Mouse (Mus musculus): ENCODE results near the gene Gpsm1. TPM values are rescaled to one million over a fixed set of nuclear protein-coding genes. Genes with fewer than 3 reads are reported as not detected.
A peak's percentile ranks its signal among the peaks of the same experiment; 100 is the strongest.

Gene Gpsm1
- total RNA-seq, 2 experiments from 2014 or later: 103 to 108 TPM

DNA sequence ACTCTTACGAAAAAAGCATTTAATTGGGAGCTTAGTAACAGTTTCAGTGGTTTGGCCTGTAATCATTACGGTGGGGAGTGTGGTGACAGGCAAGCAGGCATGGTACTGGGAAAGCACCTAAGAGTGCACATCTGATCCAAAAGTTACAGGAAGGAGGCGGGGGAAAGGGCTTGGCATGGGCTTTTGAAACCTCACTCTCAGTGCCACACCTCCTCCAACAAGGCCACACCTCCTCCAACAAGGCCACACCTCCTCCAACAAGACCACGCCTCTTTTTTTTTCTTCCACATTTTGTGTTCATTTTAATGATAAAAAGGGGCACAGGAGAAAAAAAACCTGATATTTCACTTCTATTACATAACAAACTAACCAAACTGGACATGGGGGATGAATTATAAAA, 12.5 kb downstream of the Gpsm1 start:
- peak in 1 of 2 experiments; percentile 24 for DNase-seq (ENCODE audit: extremely low spot score in 1 of 2, low spot score in 2 of 2)
- intact Hi-C loops (cut with DNase I): no loop called here

DNA sequence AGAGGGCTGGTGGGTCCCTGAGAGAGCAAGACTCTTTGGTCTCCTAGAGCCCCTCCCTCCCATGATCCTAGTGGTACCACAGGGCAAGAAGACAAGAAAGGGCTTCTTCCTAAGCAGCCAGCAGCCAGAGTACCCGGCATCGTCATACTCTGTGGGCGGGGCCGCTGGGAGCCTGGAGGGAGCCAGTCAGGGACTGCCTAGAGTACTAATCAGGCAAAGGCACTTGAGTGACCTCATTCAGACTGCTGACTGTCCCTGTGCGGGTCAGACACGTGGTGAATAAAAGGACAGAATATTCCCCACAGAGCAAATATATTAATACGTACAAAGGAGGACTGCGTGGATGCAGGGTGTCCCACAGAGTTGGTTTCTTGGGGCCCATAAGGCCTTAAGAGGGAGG, 14.1 kb downstream of the Gpsm1 start:
- intact Hi-C loops (cut with DNase I): no loop called here

DNA sequence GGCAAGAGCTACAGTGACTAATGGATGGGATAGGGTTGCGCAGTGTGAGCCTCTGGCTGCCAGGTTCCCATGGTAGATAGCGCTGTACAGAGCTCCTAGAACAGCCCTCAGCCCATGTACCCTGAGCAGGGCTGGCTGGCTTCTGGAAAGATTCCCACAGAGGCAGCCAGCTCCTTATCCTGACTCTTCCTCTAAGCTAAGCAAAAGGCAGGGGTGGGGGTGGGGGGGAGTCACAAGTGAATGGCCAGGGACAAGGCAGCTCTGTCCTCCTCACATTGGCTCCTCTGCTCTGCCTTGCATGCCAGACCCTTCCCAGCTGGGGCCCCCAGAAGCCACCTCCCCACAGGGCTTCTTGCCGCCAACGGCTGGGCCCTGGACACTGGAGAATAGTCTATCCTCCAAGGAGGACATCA, 14.7 kb downstream of the Gpsm1 start:
- intact Hi-C loops (cut with DNase I): no loop called here
- no peak for DNase-seq (ENCODE audit: extremely low spot score in 1 of 2, low spot score in 2 of 2)

More for the DNA sequence above, 14.1 kb downstream of the Gpsm1 start:
- peak in 1 of 2 experiments; percentile 69 for DNase-seq (ENCODE audit: extremely low spot score in 1 of 2, low spot score in 2 of 2)

DNA sequence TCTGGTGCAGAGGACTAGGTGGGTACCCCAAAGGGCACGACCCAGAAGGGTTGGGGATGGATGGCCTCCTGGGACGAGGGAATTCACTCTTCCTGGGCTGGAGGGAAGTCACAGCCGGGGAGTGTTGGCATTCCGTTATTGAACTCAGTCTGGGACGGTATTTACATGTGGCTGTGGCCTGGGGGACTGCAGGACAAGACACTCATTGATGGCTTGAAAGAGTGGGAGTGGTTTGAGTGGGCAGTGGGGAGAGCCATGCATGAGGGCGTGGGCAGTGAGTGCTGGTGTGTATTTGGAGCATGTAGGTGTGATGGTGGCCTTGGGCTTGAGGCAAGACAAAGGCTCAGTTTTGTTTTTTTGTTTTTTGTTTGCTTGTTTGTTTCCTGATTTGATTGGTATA, 15.4 kb downstream of the Gpsm1 start:
- DNase-seq (ENCODE audit: extremely low spot score in 1 of 2, low spot score in 2 of 2): no peak
- intact Hi-C loops (cut with DNase I): no loop called here

DNA sequence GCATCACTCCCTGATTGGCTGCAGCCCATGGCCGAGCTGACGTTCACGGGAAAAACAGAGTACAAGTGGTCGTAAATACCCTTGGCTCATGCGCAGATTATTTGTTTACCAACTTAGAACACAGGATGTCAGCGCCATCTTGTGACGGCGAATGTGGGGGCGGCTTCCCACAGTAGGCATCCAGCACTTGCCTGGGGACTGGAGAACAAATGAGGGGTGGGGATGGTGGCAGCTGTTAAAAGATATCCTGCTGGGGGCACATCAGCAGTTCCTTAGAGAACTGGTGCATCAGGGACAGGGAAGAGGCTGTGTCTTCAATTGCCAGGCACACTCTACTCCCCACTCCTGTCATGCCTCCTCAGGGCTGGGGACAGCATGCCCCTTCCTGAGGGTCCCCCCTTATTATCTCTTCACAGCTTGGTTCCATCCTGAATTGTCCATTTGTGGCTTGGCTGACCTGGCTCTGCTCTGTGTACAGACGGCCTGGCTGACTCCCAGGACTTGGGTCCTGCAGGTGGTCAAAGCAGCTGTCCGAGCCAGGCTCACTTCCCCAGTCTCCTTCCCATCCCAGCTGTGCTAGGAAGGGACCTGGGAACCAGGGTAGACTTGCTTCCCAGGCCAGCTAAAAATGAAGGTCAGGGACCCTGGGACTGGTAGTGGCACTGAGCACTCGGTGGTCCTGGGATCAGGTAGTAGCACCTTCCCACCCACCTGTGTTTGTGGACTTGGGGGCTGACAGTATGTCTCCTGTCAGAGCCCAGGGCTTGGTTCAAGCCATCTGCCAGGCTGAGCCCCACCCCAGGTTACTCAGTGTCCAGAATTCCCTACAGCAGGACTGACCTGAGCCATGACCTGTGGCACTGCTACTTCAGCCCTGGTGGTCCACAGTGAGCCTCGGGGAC, 23.2 kb downstream of the Gpsm1 start:
- DNase-seq (ENCODE audit: extremely low spot score in 1 of 2, low spot score in 2 of 2): peak in 1 of 2 experiments; percentile 68
- intact Hi-C loops (cut with DNase I): no loop called here

DNA sequence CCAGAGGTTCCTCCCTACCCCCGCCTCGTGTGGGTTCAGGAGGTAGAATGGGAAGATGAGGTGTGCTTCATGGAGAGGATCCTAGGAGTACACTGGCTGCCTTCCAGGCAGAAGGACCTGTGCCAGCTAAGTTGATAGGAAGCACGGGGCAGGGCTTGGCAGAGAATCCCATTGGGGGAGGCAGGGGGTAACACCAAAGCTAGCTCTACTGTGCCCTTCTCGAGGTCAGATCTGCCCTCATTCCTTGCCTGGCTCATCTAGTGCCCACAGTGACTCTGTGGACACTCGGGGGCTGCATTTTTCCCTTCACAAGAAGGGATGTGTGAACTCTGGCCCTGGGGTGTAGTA, 23.9 kb downstream of the Gpsm1 start:
- intact Hi-C loops (cut with DNase I): no loop called here
- DNase-seq (ENCODE audit: extremely low spot score in 1 of 2, low spot score in 2 of 2): no peak

DNA sequence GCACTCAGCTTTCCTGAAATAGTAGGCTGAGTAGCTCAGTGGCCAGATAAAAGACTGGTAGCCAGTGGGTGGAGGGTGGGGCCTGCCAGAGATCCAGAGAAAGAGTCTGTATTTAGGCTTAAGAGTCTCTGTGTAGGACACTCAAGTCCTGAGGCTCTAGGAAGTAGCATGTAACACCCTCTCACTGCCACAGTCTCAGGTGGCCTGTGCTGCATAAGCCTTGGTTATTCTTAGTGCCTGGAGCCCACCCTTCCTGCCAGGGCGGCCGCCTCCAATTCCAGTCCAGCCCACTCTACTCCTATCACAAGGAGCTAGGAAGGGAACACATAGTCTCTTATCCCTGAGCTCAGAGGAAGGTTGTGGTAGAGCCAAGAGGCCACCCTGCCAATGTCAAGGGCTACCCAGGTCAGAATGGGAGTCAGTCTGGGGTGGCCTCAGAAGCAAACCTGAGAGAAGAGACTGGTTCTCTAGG, 26.2 kb downstream of the Gpsm1 start:
- no peak for DNase-seq (ENCODE audit: extremely low spot score in 1 of 2, low spot score in 2 of 2)
- intact Hi-C loops (cut with DNase I): no loop called here

DNA sequence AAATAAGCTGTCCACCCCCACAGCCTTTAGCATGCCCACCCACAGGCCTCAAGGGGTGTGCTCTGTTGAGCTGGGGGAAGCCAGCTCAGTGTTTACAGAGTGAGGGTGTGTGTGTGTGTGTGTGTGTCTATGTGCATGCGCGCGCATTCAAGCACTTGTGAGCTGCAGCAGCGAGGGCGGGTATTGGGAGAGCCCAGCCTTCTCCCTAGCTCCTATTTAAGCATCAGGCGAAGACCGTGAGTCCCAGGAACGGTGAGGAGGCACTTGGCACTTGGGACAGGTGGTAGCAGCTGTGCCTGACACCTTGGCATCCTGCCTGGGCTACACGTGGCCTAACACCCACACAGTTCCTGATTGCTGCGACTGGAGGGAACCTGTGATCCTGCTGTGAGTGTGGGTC, 26.7 kb downstream of the Gpsm1 start:
- intact Hi-C loops (cut with DNase I): no loop called here
- DNase-seq (ENCODE audit: extremely low spot score in 1 of 2, low spot score in 2 of 2): peak; percentile 48 to 83

DNA sequence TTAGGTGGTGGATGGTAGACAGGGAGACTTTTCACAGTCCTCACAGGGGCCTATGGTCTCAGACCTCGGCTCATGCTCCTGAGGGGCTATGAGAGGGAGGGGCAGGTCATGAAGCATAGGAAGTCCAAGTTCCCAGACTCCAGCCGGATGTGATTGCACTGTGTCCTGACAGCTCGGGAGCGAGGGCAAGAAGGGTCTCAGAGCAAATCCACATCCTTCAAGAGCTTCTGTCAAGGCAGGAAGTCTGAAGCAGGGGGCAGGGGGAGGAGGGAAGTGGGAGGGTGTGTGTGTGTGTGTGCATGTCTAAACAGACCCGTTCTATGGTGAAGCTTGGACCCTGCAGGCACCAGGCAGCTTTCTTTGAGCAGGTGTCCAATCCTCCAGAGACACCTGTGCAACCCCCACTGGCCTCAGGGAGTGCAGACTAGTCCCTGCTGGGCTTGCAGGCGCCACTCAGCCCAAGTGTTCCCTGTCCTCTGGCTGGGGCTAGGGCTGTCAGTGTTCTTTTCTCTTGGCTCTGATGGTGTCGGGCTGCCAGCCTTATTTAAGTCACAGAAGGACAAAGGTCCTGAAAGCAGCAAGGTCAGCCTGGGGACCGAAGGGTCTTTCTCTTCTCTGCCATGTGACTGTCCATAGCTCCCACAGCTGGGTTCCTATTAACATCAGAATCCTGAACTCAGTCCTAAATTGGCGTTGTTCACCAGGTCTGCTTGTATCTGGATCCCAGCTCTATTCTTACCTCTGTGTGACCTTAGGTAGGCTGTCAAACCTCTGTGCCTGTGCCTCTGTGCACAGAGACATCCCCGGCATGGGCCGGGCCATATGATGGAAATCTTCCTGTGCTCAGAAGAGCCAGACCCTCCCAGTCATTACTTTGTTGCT, 27.5 kb downstream of the Gpsm1 start:
- DNase-seq (ENCODE audit: extremely low spot score in 1 of 2, low spot score in 2 of 2): peak in 1 of 2 experiments; percentile 65
- intact Hi-C loops (cut with DNase I): no loop called here

DNA sequence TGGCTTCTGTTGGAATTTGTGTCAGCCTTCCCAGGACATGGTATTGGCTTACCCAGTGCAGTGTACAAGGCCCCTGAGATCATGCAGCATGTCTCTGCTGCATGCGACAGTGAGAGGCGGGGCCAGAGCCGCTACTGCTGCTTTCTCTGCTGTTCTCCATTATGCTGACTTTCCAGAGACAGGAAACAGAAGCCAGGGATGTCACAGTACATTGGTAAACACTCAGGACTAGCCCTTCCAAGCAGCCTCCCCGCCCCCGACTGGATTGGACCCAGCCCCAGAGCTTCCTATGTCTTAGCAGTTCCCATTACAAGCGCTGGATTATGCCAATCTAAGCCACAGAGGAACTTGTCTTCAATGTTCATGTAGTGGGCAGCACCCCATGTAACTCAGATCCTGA, 32.9 kb downstream of the Gpsm1 start:
- DNase-seq (ENCODE audit: extremely low spot score in 1 of 2, low spot score in 2 of 2): no peak
- intact Hi-C loops (cut with DNase I): no loop called here

DNA sequence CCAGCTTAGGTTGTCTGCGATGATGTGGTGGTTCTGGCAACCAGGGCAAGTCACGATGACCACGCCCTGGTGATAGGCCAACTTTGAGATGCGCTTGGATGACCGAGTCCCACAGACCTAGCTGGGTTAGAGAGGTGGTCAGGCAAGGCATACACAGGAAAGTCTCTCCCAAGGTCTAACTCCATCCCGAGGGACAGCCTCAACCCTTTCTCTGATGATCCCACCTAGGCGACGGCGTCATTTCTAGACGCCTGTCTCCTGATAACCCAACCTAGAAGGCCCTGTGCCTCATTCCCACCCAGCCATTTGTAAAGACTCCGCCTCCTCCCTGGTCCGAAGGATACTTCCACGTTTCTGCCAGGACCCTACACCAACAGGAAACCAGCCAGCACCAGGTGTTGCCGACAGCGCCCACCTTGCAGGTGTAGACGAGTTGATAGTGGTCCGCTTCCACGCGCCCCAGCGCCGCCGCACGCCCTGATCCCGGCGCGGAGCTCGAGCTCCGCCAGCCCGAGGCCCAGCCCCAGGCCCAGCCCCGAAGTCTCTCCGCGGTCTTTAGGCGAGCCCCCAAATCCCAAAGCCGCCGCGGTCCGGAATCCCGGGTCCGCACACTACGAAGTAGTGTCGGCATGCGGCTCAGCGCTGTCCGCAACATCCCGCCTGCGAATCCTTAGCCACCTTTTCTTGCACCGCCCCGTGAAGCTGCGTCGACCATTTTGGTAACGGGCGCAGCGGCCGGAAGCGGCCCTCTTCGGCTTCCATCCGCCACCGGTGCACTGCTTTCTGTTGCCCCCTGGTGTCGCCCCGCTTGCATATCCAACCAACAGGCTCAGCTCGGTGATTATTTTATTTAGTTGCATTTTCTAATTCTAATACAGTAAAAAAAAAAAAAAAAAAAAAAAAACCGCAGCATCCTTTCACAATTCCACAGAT, 36.3 kb downstream of the Gpsm1 start, which contains the start of gene Dnlz:
Dnlz (minus strand) TSS at position 753 of the 933 bp plus-strand sequence.
- peak; percentile 93 to 96 for DNase-seq (ENCODE audit: extremely low spot score in 1 of 2, low spot score in 2 of 2)
- intact Hi-C loops (cut with DNase I): no loop called here

DNA sequence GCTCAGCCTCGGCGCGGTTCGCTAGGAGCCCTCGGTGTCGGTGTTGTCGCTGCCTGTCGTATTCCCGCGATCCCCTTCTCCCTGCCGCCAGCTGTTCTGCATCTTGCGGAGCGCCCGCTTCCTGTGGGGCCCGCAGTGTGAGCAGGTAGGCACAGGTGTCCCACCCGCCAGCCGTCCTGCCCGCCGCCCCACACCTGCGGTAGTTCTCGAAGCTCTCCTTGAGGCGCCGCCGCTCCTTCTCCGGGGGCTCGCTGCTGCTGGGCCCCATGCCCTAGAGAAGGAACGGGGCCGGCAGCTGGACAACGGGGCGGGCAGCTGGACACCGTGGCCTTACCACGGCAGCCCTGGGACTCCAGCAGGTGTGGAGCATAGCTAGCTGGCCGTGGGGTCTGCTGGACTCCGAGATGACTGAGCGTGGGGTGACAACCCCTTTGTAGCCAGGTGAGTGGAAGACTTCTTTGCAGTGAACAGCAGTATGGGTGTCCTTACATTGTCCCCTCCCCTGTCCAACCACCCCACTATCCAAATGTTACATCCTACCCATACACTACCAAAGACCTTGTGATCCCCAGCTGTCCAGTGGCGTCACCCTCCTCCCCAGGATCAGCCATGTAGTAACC, 37.1 kb downstream of the Gpsm1 start:
- peak in 1 of 2 experiments; percentile 69 for DNase-seq (ENCODE audit: extremely low spot score in 1 of 2, low spot score in 2 of 2)

DNA sequence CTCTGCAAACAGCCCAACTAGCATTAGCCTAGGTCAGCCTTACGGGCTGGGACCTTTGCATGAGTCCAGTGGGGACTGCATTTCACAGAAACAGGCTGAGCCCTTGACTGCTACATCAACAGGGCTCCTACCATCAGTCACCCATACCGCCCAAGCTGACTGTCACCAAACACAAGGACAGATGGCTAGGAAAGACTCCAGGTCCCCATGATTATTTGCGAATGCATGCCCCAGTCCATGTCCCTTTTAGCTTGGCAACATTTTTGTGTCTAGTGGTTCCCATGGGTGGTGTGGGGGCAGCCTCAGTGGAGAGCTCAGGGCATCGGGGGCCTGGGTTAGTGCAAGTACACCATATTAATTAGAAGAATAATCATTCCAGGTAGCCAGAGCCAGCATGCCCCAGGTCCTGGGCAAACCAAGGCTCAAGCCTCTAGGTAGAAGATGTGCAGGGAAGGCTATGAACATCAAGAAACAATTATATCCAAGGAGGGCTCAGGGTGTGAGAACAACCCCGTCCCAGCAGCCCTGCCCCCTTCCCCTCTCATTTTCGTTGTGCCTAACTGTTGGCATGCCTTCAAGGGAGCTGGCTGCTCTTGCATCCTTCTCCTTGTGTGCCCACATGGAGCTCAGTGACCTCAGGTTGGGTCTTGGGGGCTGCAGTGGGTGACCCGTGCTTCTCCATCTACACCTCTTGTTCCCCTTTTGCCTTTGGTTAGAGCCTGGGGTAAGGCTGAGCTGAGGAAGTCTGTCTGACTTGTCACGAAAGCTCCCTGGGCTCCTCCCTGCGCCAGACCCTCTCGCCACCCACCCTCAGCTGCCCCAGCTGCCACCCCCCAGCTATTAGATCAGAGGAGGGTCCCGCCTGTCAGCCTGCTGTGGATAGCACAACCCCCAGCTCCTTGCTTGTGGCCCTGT, 38.0 kb downstream of the Gpsm1 start:
- intact Hi-C loops (cut with DNase I): no loop called here
- DNase-seq (ENCODE audit: extremely low spot score in 1 of 2, low spot score in 2 of 2): no peak

More for the DNA sequence above, 37.1 kb downstream of the Gpsm1 start:
- intact Hi-C loops (cut with DNase I): no loop called here

DNA sequence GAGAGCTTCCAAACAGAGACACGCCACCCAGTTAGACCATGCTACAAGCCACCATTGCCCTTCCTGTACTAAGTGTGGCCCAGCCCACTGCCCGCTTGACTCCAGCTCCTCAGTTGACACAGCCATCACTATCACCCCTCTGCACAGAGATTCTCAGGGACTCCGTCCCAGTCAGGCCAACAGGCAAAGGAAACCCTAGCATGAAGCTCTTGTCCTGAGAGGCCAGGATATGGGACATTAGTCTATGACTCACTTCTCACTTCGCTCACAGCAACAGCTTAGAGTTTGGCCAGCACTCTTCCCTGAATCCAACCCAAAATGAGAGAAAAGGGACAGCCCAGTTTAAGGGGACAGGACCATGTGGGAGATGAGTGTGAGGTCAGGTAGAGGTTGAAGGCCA, 39.1 kb downstream of the Gpsm1 start:
- DNase-seq (ENCODE audit: extremely low spot score in 1 of 2, low spot score in 2 of 2): no peak
- intact Hi-C loops (cut with DNase I): no loop called here

DNA sequence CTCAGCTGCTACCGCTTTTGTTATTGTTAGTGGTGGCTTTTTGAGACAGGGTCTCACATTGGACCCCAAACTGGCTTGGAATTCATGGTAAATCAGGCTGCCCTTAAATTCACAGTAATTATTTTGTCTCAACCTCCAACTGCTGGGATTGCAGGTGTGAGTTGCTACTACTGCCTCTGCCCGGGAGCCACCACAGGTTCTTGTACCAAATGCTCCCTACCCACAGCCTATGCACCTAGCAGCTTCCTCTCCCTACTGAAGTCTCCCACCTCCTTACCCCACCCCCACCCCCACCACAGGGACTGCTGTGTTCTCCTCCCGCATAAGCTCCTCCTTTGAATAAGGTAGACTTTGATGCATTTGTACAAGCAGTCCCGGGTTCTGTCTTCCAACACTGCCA, 40.9 kb downstream of the Gpsm1 start:
- intact Hi-C loops (cut with DNase I): no loop called here

DNA sequence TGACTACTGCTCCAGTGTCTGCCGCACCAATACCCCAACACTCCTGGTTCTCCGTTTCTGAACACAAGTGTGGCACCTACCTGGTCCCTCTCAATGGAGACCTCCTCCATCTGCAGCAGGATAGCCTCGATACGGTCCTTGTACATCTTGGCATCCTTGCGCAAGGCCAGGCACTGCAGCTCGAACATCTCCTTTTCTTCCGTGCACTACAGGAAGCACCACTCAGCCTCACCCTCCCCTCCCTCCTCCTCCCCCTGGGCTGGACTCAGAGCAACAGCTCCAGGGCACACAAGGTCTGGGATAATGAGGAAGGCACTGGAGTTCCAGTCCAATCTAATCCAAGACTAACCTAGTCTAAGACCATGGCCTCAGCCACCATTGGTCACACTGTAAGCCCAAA, 41.4 kb downstream of the Gpsm1 start:
- intact Hi-C loops (cut with DNase I): no loop called here
- no peak for DNase-seq (ENCODE audit: extremely low spot score in 1 of 2, low spot score in 2 of 2)

More for the DNA sequence above, 40.9 kb downstream of the Gpsm1 start:
- DNase-seq (ENCODE audit: extremely low spot score in 1 of 2, low spot score in 2 of 2): no peak

DNA sequence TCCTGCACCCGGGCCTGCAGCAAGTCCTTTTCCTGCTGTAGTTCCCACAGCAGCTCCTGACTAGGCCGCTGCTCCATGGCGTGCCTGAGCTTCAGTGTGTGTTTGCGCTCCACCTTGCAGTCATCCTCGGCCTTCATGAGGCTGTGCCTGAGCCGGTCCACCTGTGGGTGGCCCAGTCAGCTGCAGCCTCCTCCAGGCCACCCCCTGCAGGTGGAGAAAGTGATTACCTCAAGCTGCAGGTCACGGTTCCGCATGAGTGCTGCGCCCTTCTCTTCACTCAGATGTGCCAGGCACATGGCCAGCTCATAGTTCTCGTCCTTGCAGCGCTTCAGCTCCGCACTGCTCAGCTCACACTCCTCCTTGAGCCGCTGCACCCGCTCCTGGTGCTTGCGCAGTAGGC, 42.2 kb downstream of the Gpsm1 start:
- intact Hi-C loops (cut with DNase I): no loop called here
- peak in 1 of 2 experiments; percentile 42 for DNase-seq (ENCODE audit: extremely low spot score in 1 of 2, low spot score in 2 of 2)

Data from left cerebral cortex, postnatal 10 days (tissue).